Mouse (Mus musculus) megakaryocyte, embryonic 14.5 days (primary cell): Measurements from ENCODE around the gene Gm20388. TPM values are rescaled to one million over a fixed set of nuclear protein-coding genes. Genes with fewer than 3 reads are reported as not detected.

Source experiments
- H3K27me3 ChIP-seq: replicated peaks from 2 replicates; pipeline ENCODE3; 2012; ENCODE audit warnings: inconsistent platforms
- H3K36me3 ChIP-seq: replicated peaks from 2 replicates; pipeline ENCODE3; 2012; ENCODE audit warnings: low read length, inconsistent platforms, mixed read lengths
- H3K4me1 ChIP-seq: 2 replicates; pipeline ENCODE4 v1.6.1; 2012; ENCODE audit warnings: inconsistent platforms
- H3K4me3 ChIP-seq: replicated peaks from 2 replicates; pipeline ENCODE3; 2012; ENCODE audit warnings: moderate library complexity, mild to moderate bottlenecking, inconsistent platforms
- H3K9me3 ChIP-seq: 2 replicates; pipeline ENCODE4 v1.6.1; 2012; ENCODE audit warnings: inconsistent platforms
- FLI1 ChIP-seq: IDR thresholded peaks from 2 replicates; pipeline ENCODE4 v1.6.1; 2012; ENCODE audit warnings: low read length, inconsistent platforms, mixed read lengths
- GATA1 ChIP-seq: IDR thresholded peaks from 3 replicates; pipeline ENCODE4 v1.6.1; 2012; ENCODE audit warnings: mixed read lengths, low read length, inconsistent platforms, borderline replicate concordance
- polyA plus RNA-seq: library from polyadenylated mRNA; stranded (reverse); fragments of >175 nt; gene quantifications from 2 replicates; pipeline ENCODE4 v1.2.3, GENCODE M21; 2012; ENCODE audit warnings: low replicate concordance; ENCODE audit not compliant: insufficient read depth

Gene Gm20388
- polyA plus RNA-seq, 1 experiment: 111 TPM

GRCm38 (mm10) chr8:120926201-120926600, 1015.6 kb downstream of the Gm20388 start:
- TF ChIP-seq FLI1: no peak
- no peak for TF ChIP-seq GATA1
- Histone ChIP-seq H3K4me1 (no peaks in the 10 kb centered on the region), H3K4me3 (no peak overlapping the region), H3K9me3 (peaks cover 22% of the 10 kb centered on the region), H3K27me3 (peaks cover 93% of the 10 kb centered on the region), H3K36me3 (no peaks in the 10 kb centered on the region)

GRCm38 (mm10) chr8:120928082-120928481, 1017.4 kb downstream of the Gm20388 start:
- H3K4me1 ChIP-seq: no peaks in the 10 kb centered on the region
- no peak overlapping the region for H3K4me3 ChIP-seq
- H3K9me3 ChIP-seq: 0 out of 2 replicates have a peak, but pooled peaks cover 3% of the 10 kb centered on the region
- TF ChIP-seq GATA1: no peak
- TF ChIP-seq FLI1: no peak
- H3K36me3 ChIP-seq: no peaks in the 10 kb centered on the region
- H3K27me3 ChIP-seq: peaks cover 92% of the 10 kb centered on the region

DNA sequence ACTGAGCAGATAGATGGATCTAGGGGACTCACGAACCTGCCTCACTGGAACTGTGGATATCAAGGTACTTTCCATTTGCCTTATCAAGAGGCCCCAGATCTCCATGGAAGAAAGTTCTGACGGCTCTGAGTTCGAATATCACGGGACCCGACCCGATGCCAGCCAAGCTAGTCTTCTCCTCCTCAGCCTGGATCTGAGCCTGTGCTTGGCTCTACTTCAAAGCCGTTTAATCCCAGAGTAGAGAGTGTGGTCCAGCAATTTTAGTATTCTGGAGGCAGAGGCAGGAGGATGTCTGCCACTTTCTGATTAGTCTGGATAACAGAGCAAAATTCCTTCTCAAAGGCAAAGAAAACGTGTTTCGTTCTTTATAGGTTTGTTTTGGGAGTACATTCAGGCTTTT, 1024.0 kb downstream of the Gm20388 start:
- Histone ChIP-seq H3K4me1 (no peaks in the 10 kb centered on the region), H3K36me3 (no peaks in the 10 kb centered on the region), H3K4me3 (no peak overlapping the region), H3K27me3 (peaks cover 94% of the 10 kb centered on the region), H3K9me3 (no peaks in the 10 kb centered on the region)
- TF ChIP-seq GATA1 (no peak), FLI1 (no peak)

DNA sequence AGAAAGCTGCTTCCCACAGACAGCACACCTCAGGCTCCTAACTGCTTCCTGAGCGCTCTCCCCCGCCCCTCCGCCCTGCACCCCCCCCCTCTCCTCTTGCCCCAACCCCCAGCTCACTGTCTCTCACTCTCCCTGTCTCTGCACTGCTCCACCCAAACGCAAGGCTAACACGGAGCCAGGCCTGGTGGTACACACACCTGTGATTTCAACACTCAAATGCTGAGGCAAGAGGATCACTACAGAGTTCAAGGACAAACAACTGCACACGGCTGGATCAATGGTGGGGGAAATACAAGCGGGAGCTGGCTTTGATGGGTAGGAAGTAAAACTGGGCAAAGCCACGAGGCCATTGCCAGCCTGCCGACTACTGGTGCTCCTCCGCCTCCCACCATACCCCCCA, 1026.0 kb downstream of the Gm20388 start:
- peaks cover 93% of the 10 kb centered on the region for H3K27me3 ChIP-seq
- H3K36me3 ChIP-seq: no peaks in the 10 kb centered on the region
- H3K4me1 ChIP-seq: no peaks in the 10 kb centered on the region
- no peaks in the 10 kb centered on the region for H3K9me3 ChIP-seq
- no peak for TF ChIP-seq FLI1
- TF ChIP-seq GATA1: no peak
- H3K4me3 ChIP-seq: no peak overlapping the region

DNA sequence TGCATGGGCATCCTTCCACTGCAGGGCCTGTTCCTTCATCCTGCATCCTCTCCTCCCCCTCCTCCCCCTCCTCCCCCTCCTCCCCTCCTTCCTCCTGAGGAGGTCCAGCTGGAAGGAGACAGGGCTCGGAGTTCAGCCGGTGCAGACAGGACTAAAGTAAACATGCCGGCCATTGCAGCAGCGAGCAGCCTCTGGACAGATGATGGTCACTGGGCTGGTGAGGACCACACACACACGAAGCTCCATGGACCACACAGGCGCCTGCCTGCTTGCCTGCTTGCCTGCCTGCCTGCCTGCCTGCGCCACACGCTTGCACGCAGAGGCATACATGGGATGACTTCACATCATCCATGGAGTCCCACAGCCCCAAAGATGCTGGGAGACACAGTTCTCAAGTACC, 1026.8 kb downstream of the Gm20388 start:
- Histone ChIP-seq H3K27me3 (peaks cover 91% of the 10 kb centered on the region), H3K9me3 (no peaks in the 10 kb centered on the region), H3K4me1 (no peaks in the 10 kb centered on the region), H3K36me3 (no peaks in the 10 kb centered on the region), H3K4me3 (no peak overlapping the region)
- no peak for TF ChIP-seq GATA1
- no peak for TF ChIP-seq FLI1

DNA sequence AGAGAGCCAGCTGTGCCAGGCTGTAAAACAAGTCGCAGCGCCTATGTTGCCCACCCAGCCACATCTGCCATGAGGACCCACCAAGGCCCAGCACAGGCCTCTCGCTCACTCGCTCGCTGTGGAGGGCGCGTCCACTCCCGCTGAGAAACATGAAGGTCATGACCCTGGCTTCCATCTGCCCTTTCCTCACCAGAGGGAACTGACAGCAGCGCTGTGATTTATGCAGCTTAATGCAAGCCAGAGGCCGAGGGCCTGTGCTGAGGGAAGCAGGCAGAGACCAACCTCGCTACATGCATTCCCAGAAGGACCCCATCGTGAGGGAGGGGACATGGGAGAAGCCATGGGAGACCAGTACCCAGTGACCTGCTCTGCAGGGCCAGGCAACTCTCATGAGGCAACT, 1029.6 kb downstream of the Gm20388 start:
- Histone ChIP-seq H3K9me3 (no peaks in the 10 kb centered on the region), H3K27me3 (peaks cover 85% of the 10 kb centered on the region), H3K4me3 (no peak overlapping the region), H3K36me3 (no peaks in the 10 kb centered on the region), H3K4me1 (no peaks in the 10 kb centered on the region)
- no peak for TF ChIP-seq GATA1

- H3K4me1 ChIP-seq: peaks cover 9% of the 10 kb centered on the region
- peaks cover 84% of the 10 kb centered on the region for H3K27me3 ChIP-seq
- H3K9me3 ChIP-seq: no peaks in the 10 kb centered on the region
- H3K4me3 ChIP-seq: no peak overlapping the region
- TF ChIP-seq FLI1 (no peak), GATA1 (no peak)
- H3K36me3 ChIP-seq: no peaks in the 10 kb centered on the region
Measured at GRCm38 (mm10) chr8:120947240-120947639, 1036.6 kb downstream of the Gm20388 start.

- Histone ChIP-seq H3K4me1 (peaks cover 9% of the 10 kb centered on the region), H3K9me3 (no peaks in the 10 kb centered on the region), H3K36me3 (no peaks in the 10 kb centered on the region), H3K4me3 (no peak overlapping the region), H3K27me3 (peaks cover 87% of the 10 kb centered on the region)
- TF ChIP-seq GATA1 (no peak), FLI1 (no peak)
Measured at GRCm38 (mm10) chr8:120948050-120948595, 1037.5 kb downstream of the Gm20388 start.

DNA sequence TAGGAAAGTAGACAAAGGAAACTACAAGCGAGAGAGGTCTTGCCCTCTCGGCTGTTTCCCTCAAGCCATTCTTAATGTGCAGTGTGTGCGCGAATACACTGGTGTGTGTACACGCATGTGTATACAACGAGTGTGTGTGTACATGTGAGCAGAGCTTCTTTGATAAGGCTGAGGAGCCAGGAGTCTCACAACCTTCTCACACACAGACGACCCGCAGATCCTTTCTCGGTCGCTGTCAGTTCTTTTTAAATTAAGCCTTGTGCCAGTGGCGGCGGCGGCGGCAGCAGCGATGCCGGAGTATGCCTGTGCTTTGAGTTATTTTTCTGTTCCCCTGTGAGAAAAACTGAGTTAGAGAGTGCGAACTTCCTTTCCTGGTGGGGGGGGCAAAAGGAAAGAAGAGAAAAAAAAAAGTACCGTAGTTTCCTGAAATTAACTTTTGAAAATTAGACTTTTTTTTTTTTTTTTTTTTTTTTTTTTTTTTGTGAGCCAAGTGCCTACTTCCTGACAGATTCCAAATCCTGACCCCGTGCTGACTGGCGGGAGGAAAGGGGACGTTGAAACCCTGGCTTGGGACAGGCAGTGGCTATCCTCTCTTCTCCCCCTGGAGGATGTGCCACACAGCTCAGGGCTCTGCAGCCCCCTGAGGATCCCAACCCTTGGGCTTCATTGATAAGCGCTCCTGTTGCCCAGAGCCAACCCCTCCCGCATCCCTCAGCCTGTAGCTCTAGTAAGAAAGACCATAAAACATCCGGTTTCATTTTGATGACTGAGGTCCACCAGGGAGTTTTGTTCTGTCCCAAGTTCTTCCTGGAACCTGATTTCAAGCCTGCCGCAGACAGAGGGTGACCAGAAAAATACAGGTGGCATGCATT, 1038.2 kb downstream of the Gm20388 start:
- no peaks in the 10 kb centered on the region for H3K9me3 ChIP-seq
- H3K4me3 ChIP-seq: peak overlapping the region; percentile 50
- peaks cover 9% of the 10 kb centered on the region for H3K4me1 ChIP-seq
- peaks cover 90% of the 10 kb centered on the region for H3K27me3 ChIP-seq
- no peaks in the 10 kb centered on the region for H3K36me3 ChIP-seq
- TF ChIP-seq FLI1: no peak
- no peak for TF ChIP-seq GATA1

- TF ChIP-seq FLI1: no peak
- no peak for TF ChIP-seq GATA1
- Histone ChIP-seq H3K9me3 (no peaks in the 10 kb centered on the region), H3K4me3 (no peak overlapping the region), H3K36me3 (no peaks in the 10 kb centered on the region), H3K27me3 (peaks cover 91% of the 10 kb centered on the region), H3K4me1 (peaks cover 9% of the 10 kb centered on the region)
Measured at GRCm38 (mm10) chr8:120950674-120951218, 1040.1 kb downstream of the Gm20388 start.
